Mouse (Mus musculus): Measurements from ENCODE around the gene Macrod1.

Gene Macrod1

DNA sequence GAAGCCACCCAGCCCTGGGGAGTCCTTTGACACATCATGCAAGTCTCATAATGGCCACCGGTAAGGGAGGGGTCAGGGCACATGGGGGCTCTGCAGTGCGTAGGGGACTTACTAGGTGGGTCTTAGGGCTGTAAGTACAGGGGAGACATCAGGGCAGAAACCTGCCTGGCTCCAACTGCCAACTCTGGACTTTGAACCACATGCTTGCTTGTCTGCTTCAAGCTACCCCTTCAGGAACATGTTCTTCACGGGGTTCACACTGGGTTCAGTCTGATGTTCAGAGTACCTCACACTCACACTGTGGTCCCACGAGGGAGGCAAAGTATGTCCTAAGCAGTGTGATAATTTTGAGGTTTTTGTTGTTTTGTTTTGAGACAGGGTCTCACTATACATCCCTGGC is 82.7 kb downstream of the Macrod1 start:
- DNase-seq (ENCODE audit: extremely low spot score, low read depth, low spot score): no peak

DNA sequence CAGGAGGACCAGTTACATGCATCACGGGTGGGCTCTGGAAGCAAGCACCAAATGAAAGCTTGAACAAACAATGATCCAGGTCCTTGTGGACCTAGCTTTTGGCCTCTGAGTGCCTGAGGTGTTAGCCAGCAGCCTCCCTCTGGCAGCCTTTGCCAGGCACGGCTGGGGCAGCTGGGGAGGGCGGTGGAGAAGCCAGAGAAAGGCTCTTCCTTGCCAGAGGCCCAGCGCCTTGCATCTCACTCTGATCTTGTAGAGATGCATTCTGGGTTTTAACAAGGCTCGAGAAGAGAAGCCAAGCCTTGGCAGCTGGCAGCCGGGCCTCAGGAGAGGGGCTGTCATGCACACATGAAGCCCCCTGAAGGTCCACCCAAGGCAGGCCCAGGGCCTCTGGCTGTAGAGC is 83.8 kb downstream of the Macrod1 start:
- DNase-seq (ENCODE audit: extremely low spot score, low read depth, low spot score): no peak

GRCm38 (mm10) chr19:7140856-7141421 is 84.3 kb downstream of the Macrod1 start:
- no peak for DNase-seq (ENCODE audit: extremely low spot score, low read depth, low spot score)

DNA sequence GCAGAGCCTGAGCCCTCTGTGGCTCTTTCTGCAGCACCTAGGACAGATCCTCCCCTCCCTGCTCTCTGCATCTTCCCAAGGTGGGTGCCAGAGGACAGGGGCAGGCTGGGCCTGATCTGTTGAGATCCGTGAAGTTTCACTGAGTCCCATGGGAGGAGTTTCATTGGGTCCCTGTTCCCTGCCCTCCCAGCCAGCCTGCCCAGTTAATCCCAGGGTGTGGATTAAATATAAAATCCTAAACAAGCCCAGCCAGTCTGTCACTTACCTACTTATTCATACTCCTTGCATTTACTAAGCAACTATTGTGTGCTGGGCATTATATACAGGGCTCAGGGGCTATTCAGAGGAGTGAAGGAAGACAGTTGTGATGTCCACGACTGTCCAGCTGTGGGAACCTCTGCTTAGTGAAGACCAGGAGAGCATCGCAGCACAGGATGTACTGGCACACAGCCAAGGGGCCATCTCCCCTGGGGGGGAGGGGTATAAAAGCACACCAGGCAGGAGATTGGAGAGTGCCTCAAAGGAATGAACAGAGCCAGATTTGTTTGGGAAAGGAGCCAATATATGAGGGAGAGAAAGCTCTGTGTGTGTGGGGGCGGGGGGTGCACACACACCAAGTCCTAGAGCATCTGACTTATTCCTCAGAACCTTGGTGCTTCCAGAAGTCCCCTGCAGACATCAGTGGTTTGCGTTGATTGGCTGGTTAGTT is 85.8 kb downstream of the Macrod1 start:
- no peak for DNase-seq (ENCODE audit: extremely low spot score, low read depth, low spot score)

DNA sequence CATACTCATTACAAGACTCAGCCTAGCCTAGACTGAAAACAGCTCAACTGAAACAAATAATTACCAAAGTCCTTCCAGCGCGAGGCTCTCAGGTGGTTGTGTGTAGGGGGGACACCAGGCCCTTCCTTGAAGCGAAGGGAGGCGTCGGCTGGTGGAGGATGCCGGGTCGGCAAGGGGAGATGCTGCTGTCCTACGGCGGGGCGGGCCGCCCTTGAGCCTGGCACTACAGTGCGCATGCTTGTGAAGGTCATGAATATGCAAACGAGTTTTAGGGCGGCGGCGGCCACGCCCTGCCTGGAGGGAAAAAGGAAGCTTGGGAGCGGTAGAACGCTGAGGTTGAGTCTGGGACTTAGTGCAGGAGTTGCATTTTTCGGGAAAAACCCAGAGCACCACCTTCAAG is 87.2 kb downstream of the Macrod1 start:
- no peak for DNase-seq (ENCODE audit: extremely low spot score, low read depth, low spot score)

- DNase-seq (ENCODE audit: extremely low spot score, low read depth, low spot score): no peak
Observed at GRCm38 (mm10) chr19:7144458-7144857, 87.8 kb downstream of the Macrod1 start.

DNA sequence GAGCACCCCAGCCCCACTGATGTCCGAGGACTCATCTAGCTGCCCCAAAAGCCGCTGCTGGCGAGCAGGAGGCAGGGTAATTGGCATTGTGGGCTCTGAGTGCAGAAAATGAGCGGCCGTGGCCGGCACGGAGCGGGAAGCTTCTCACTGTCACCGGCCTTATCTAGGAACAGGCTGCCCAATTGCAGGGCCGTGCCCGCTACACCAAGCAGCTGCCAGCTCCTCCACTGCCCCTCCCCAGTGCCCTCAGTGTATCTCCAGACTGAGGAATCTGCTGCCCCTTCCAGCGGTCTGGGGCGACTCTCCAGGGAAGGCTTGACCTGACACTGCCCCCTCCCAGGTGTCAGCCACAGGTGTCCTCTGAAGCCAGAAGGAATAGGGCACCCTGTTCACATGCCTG is 89.8 kb downstream of the Macrod1 start:
- no peak for DNase-seq (ENCODE audit: extremely low spot score, low read depth, low spot score)

DNA sequence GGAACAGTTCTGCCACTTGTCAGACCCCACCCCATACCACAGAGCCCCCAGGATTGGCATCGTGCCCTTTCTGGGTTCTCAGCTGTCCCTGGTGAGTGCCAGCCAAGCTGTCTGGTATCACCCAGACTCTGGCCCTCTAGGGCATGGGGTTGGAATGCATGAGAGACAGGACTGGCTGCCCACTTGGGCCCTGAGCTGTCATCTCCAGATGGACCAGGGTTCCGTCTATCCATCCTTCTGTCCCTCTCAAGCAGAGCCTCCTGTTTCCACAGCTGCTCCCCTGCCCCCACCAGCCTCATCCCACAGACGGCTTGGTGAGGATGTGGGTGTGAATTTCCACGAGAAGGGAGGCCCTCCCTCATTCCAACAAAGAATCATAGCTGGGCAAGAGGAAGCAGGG is 91.5 kb downstream of the Macrod1 start:
- no peak for DNase-seq (ENCODE audit: extremely low spot score, low read depth, low spot score)

DNA sequence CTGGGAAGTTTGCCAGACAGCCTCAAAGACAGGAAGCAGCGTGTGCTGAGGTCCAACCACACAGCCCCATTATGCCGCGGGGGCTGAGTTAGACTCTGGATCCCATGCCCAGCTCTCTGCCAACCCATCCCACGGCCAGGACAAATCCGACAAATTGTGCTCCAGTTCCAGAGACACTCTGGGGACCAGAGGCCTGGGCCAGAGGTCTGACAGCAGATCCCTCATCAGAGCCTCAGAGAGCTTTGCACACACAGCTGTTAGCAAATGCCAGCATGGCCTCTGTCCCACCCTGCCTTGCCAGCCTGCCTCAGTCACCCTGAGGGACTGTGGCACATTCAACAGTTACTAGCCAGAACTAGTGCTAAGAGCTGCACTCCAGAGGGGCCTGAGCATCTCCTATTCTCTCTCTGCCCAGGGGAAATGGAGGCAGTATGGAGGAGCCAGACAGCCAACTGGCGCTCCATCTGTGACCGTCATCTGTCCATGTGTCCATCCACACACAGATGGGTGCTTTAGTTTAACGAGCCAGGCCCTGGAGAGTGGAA is 92.0 kb downstream of the Macrod1 start:
- no peak for DNase-seq (ENCODE audit: extremely low spot score, low read depth, low spot score)

GRCm38 (mm10) chr19:7149158-7149685 is 92.6 kb downstream of the Macrod1 start:
- no peak for DNase-seq (ENCODE audit: extremely low spot score, low read depth, low spot score)

DNA sequence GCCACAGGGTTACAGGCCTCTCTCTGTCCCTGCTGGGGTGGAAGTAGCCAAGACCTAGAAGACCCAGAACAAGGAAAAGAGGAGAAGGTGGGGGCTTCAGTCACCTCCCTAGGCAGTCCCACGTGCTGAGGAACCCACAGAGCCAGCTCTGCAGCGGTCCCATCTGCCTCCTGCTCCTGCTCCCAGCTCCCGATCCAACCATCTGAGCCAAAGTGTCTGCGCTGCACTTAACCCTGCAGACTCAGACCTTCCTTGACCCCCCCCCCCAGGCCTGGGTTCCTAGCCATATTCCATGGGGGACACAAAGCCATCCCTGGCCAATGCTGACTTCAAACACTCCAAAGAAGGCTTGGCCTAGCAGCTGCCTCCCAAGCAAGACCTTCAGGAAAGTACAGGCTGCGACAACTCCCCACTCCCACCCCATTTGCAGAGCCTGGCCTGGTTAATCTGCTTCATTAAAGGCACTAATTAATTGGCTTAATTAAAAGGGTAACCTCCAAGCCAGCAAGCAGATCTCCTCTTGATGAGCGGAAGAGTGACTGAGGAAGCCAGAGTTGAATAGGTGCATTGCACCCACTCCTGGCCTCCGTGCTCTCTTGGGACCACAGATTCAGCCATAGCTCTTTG is 94.8 kb downstream of the Macrod1 start:
- no peak for DNase-seq (ENCODE audit: extremely low spot score, low read depth, low spot score)

GRCm38 (mm10) chr19:7151927-7152653 is 95.5 kb downstream of the Macrod1 start:
- no peak for DNase-seq (ENCODE audit: extremely low spot score, low read depth, low spot score)

GRCm38 (mm10) chr19:7153232-7153631 is 96.6 kb downstream of the Macrod1 start:
- no peak for DNase-seq (ENCODE audit: extremely low spot score, low read depth, low spot score)

DNA sequence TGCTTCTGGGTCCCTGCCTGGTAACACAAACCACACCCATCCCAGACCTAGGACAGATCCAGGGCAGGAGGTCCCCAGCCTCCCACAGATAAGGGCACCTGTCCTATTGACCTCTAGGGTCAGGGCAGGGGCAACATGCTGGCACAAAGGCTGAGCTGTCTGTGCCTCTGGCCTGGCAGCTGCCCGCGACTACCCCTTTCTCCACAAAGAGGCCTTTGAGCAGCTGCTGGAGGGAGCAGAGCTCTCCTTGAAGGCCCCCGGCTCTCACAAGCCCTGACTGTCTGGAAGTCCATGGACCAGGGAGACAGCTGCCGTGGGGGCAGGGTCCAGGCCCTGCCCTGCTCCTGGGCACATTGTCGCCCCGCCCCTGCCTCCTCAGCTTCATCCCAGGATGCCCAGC is 98.6 kb downstream of the Macrod1 start:
- DNase-seq (ENCODE audit: extremely low spot score, low read depth, low spot score): no peak

DNA sequence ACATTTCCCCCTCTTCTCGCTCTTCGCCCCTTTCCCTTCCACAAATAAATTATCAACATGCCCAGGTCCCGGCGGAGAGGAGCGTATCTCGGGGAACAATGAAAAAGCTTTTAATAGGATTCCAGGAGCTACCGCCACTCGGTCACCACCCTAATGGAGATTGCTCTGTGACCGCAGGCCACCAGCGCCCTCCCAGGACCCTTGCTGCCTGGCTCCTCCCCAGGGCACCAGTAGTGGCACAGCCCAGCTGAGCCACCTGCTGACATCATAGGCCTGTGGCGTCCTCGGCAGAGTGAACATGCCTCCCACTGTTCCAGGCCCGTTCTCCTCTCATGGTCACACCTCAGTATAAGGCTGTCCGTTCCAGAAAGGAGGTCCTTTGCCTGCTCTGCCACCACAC is 101.1 kb downstream of the Macrod1 start:
- no peak for DNase-seq (ENCODE audit: extremely low spot score, low read depth, low spot score)

GRCm38 (mm10) chr19:7160151-7160906 is 103.7 kb downstream of the Macrod1 start:
- DNase-seq (ENCODE audit: extremely low spot score, low read depth, low spot score): no peak

DNA sequence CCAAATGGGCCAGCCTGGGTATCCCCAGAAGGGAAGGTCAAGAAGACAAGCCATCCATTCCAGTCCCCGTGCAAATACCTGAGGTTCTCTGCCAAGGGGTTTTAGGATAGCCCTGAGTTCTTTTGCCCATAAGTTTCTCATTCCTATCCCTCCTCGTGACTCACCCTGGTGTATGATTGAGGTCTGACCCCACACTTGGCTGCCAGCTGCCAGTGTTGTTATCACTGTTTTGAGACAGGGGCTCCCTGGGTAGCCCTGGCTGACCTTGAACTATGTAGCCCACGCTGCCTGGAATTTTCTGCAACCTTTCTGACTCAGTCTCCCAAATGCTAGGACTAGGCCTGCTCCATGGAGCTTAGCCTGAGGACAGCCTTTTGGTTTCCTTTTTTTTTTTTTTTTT is 104.5 kb downstream of the Macrod1 start:
- DNase-seq (ENCODE audit: extremely low spot score, low read depth, low spot score): no peak

GRCm38 (mm10) chr19:7164238-7164637 is 107.6 kb downstream of the Macrod1 start:
- DNase-seq (ENCODE audit: extremely low spot score, low read depth, low spot score): no peak

- no peak for DNase-seq (ENCODE audit: extremely low spot score, low read depth, low spot score)
Observed at GRCm38 (mm10) chr19:7164820-7165323, 108.3 kb downstream of the Macrod1 start.

DNA sequence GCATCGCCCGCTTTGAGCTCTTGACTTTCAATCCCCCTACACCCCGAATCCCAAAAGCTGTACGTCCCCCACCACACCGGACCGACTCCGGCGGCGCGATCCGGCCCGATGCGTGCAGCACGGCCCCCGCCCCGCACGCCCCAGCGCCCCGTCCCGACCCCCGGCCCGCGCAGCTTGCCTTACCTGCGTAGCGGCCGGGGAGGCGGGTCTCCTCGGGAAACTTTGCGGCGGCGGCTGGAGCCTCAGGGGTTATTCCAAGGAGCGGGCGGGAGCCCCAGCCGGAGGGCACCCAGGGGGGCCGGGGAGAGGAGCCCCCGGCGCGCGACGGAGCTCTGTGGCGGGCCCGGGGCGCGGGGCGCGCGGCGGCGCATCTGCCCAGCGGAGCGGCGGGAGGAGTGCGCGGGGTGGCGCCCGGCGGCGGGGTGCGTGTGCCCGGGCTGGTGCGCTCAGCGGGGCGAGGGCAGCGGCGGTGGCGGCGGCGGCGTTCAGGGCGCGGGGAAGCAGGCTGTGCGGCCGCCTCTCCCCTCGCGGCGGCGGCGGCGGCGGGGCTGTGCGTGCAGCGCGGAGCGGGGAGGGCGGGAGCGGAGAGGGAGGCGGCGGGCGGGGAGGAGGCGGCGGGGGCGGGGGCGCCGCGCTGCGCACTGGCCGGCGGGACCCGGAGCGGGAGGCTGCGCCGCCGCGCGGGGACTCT is 109.0 kb downstream of the Macrod1 start:
- no peak for DNase-seq (ENCODE audit: extremely low spot score, low read depth, low spot score)

Measured in hindlimb bud, embryonic 11.5 days (tissue).